Mouse (Mus musculus) kidney, embryonic 14.5 days (tissue): Measurements from ENCODE around the gene Rcbtb1. TPM values are rescaled to one million over a fixed set of nuclear protein-coding genes. Genes with fewer than 3 reads are reported as not detected.

Experiments
- ATAC-seq: fragments of 200-750 bp; cut with Nextera tagmentation; 2 replicates; pipeline ENCODE4 v1.8.0; 2017; ENCODE audit warnings: moderate number of reproducible peaks, mild to moderate bottlenecking, moderate TSS enrichment, moderate library complexity; ENCODE audit not compliant: low FRiP score, low TSS enrichment
- H3K27ac ChIP-seq: fragments of 300-500 bp; sonication (generic); 2 replicates; pipeline ENCODE4 v1.5.1; 2014; ENCODE audit warnings: low read depth, mild to moderate bottlenecking, low read length, moderate library complexity, mixed read lengths
- H3K27me3 ChIP-seq: fragments of 300-500 bp; sonication (generic); 2 replicates; pipeline ENCODE4 v1.6.1; 2014; ENCODE audit warnings: mild to moderate bottlenecking, low read length; ENCODE audit not compliant: control insufficient read depth, insufficient read depth
- H3K36me3 ChIP-seq: fragments of 300-500 bp; sonication (generic); 2 replicates; pipeline ENCODE4 v1.6.1; 2014; ENCODE audit warnings: low read length, mixed read lengths; ENCODE audit not compliant: control insufficient read depth, insufficient read depth
- H3K4me1 ChIP-seq: fragments of 300-500 bp; sonication (generic); 2 replicates; pipeline ENCODE4 v1.6.1; 2014; ENCODE audit warnings: low read length, mixed read lengths; ENCODE audit not compliant: control insufficient read depth, insufficient read depth
- H3K4me2 ChIP-seq: fragments of 300-500 bp; sonication (generic); replicated peaks from 2 replicates; pipeline ENCODE4 v1.6.1; 2014; ENCODE audit warnings: low read depth, mild to moderate bottlenecking, low read length
- H3K4me3 ChIP-seq: fragments of 300-500 bp; sonication (generic); 2 replicates; pipeline ENCODE4 v1.5.1; 2014; ENCODE audit warnings: mild to moderate bottlenecking, low read length
- H3K9ac ChIP-seq: fragments of 300-500 bp; sonication (generic); 2 replicates; pipeline ENCODE4 v1.6.1; 2014; ENCODE audit warnings: low read depth, mild to moderate bottlenecking, low read length, moderate library complexity
- H3K9me3 ChIP-seq: fragments of 300-500 bp; sonication (generic); 2 replicates; pipeline ENCODE4 v1.6.1; 2016; ENCODE audit warnings: low read length; ENCODE audit not compliant: control insufficient read depth
- WGBS: fragments of 180-500 bp; shearing (Covaris S2); extraction: QIAGEN DNeasy Blood & Tissue Kit; methylation state at CpG from one replicate; pipeline ENCODE4 v1.1.7; 2014; 5-methylcytosine and 5-hydroxymethylcytosine counted together
- polyA plus RNA-seq: library from polyadenylated mRNA; unstranded; fragments of >200 nt; fragmentation: Nextera tagmentation; extraction: Ambion mirVana; gene quantifications from 2 replicates; pipeline ENCODE4 v1.2.1, GENCODE M21; 2014

The Rcbtb1 gene
- polyA plus RNA-seq = 55.5 and 93.0 TPM in 2 replicates

DNA sequence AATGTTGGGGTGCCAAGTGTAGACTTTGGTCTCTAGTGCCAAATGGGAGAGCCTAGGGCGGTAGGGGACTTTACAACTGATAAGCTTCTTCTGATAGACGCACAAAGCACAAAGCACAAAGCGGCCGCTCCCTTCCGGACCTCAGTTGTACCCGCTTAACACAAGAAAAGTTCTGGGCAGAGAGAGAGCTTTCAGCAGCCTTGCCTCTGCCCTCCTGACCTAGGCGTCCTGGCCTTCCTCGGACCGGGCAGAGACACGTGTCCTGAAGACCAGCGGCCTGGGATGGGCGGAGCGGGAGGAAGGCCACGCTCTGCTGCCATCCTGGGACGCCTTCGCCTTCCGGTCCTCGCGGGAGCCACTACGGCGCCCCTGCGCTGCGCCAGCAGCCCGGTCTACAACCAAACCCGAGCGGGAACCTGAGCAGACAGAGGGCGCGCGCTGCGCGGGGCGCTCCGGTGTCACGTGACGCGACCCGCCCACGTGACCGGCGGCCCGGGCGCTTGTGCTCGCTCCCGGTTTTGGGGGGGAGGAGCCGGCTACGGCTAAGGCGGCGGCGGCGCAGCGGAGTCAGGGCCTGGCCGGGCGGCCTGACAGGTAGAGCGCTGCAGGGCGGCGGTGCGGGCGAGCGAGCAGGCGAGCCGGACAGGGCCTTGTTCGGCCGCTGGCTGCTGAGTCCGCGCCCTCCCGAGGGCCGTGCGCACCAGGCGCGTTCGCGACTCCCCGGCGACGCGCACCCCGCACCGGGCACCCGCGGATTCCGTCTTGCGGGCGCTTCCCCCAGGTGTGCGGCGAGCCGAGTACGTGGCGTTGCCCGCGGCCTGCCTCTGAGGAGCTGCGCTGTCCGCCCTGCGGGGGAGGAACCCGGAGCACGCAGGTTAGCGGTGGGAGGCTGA, at the start of gene Rcbtb1:
Gene Rcbtb1, plus strand, starts transcription at position 499 of the 893 bp plus-strand sequence.
- Histone ChIP-seq H3K4me3 (peak within 1 kb of the TSS; percentile 88), H3K27me3 (no peaks in the 10 kb centered on the region), H3K9me3 (peaks cover 3% of the 10 kb centered on the region; the same call in 1 of the 2 replicates), H3K4me1 (peaks cover 23% of the 10 kb centered on the region), H3K9ac (peak within 1 kb of the TSS; percentile 98), H3K4me2 (peak within 1 kb of the TSS; percentile 75), H3K27ac (peak within 1 kb of the TSS; percentile 98), H3K36me3 (no peaks in the 10 kb centered on the region)
- under 1% methylated on average over 60 of the region's 96 CpGs for WGBS
- ATAC-seq = peak; percentile 98

DNA sequence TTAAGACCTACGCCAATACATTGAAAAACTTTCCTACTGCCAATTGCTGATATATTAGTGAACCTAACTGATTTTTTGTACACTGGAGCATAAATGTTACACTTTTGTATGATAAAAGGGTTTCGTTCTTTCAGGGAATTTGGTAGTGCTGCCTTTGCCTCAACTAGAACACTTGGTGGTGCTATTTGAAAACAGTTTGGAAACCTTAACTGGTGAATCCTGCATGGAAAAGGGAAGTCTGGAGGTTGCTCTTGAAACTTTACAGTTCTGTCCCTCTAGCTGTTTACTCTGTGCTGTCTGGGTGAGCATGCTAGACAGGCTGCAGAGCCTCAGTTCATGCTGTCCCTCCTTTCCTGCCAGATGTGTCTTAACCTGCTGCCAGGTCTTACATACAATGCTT, 45.4 kb upstream of the Rcbtb1 start:
- Histone ChIP-seq H3K9ac (no peak overlapping the region), H3K27me3 (no peaks in the 10 kb centered on the region), H3K36me3 (no peaks in the 10 kb centered on the region), H3K9me3 (no peaks in the 10 kb centered on the region), H3K4me2 (no peak overlapping the region), H3K4me3 (no peak overlapping the region), H3K27ac (no peak overlapping the region), H3K4me1 (no peaks in the 10 kb centered on the region)
- no peak for ATAC-seq
- WGBS = 68% methylated on average over 2 of the region's 2 CpGs

DNA sequence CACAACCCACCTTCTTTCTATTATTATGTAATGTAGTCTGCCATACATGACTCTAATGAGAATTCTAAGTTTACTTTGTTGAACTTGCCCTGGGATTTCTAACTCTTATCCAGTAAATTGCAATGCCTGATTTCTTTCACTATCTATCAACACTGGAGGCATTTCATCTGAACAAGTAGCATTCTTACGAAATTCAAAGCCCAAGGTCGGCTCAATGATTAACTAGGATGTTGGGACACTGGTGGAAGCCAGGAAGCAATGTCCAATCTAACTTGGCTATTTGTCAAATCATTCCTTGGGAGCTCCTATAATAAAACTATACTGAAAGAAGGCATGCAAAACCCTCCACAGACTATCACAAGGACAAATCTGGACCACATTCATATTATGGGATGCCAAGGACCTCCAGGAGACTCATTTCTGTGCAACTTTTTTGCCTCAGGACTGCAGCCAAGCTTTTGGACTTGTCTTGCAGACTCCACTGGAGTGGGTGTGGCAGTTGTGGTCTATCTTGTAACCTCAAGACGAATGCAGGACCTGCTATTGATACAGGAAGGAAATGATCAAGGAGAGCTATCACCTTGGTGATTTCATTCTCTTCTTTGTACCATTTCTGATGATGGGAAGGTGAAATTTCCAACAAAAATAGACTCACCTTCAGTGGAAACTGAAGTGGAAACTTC, 43.9 kb upstream of the Rcbtb1 start:
- H3K4me1 ChIP-seq = no peaks in the 10 kb centered on the region
- H3K27ac ChIP-seq = no peak overlapping the region
- WGBS = 64% methylated on average over 3 of the region's 3 CpGs
- ATAC-seq = no peak
- no peaks in the 10 kb centered on the region for H3K36me3 ChIP-seq
- no peaks in the 10 kb centered on the region for H3K9me3 ChIP-seq
- no peaks in the 10 kb centered on the region for H3K27me3 ChIP-seq
- no peak overlapping the region for H3K4me2 ChIP-seq
- H3K9ac ChIP-seq = no peak overlapping the region
- H3K4me3 ChIP-seq = no peak overlapping the region

DNA sequence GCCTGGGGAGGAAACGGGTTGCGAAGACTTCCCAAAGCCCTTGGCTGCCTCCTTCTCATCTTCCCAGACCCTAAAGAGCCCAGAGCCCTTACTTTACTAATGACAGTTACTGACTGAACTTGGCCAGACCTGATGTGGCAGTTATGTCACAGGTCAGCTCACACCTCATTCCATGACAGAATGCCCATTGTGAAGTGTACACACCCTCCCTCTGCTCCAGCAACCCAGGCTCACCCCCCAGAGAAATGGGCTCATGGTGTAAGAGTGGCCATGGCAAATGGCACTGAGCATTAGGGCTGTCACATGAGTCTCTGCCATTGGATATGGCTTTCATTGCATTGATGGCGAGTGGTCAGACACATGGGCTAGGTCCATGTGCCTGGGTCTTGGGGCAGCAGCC, 22.4 kb upstream of the Rcbtb1 start, which contains the start of gene Gm5142:
Gene Gm5142, minus strand, starts transcription at position 101 of the 400 bp plus-strand sequence.
- Histone ChIP-seq H3K36me3 (no peaks in the 10 kb centered on the region), H3K27me3 (no peaks in the 10 kb centered on the region), H3K9me3 (no peaks in the 10 kb centered on the region), H3K27ac (no peak within 1 kb of the TSS), H3K4me3 (no peak within 1 kb of the TSS), H3K4me2 (no peak within 1 kb of the TSS), H3K4me1 (no peaks in the 10 kb centered on the region), H3K9ac (no peak within 1 kb of the TSS)
- ATAC-seq = no peak
- WGBS = 89% methylated on average over 3 of the region's 3 CpGs

DNA sequence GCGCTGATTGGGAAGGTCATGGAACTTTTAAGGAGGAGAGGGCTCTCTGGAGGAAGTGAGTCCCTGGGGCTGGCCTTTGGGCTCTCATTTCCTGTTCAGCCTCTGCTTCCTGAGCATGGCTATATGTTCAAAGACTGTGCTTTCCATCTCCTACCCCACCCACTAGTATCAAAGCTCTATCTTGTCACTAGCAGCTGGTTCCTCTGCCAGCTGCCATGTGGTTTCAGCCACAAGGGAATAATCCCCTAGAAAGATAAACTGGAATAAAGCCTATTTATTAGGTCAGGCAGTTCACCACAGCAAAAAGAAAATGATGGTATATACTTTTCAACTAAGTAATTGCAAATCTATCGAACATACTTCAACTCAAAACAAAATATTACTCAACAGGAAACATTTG, 18.3 kb upstream of the Rcbtb1 start:
- no peaks in the 10 kb centered on the region for H3K9me3 ChIP-seq
- H3K4me3 ChIP-seq = no peak overlapping the region
- no peak overlapping the region for H3K27ac ChIP-seq
- no peaks in the 10 kb centered on the region for H3K4me1 ChIP-seq
- H3K4me2 ChIP-seq = no peak overlapping the region
- H3K36me3 ChIP-seq = no peaks in the 10 kb centered on the region
- 83% methylated on average over 2 of the region's 2 CpGs for WGBS
- no peak overlapping the region for H3K9ac ChIP-seq
- no peaks in the 10 kb centered on the region for H3K27me3 ChIP-seq
- no peak for ATAC-seq

DNA sequence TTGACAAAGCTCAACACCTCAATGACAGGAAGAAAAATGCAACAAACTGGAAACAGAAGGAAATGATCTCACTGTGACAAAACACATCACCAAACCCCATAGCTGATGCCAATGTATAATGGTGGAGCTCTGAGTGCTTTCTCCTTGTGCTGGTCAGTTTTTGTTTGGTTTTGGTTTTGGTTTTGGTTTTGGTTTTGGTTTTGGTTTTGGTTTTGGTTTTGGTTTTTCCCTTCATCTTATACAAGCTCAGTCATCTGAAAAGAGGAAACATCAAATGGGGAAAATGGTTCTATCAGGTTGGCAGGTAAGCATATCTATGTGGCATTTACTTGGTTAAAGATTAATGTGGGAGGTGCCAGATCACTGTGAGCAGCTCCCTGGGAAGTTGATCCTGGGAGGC, 15.5 kb upstream of the Rcbtb1 start:
- no peaks in the 10 kb centered on the region for H3K9me3 ChIP-seq
- H3K27ac ChIP-seq = no peak overlapping the region
- H3K4me3 ChIP-seq = no peak overlapping the region
- no peak for ATAC-seq
- H3K36me3 ChIP-seq = no peaks in the 10 kb centered on the region
- H3K9ac ChIP-seq = no peak overlapping the region
- H3K27me3 ChIP-seq = no peaks in the 10 kb centered on the region
- no peak overlapping the region for H3K4me2 ChIP-seq
- no peaks in the 10 kb centered on the region for H3K4me1 ChIP-seq

DNA sequence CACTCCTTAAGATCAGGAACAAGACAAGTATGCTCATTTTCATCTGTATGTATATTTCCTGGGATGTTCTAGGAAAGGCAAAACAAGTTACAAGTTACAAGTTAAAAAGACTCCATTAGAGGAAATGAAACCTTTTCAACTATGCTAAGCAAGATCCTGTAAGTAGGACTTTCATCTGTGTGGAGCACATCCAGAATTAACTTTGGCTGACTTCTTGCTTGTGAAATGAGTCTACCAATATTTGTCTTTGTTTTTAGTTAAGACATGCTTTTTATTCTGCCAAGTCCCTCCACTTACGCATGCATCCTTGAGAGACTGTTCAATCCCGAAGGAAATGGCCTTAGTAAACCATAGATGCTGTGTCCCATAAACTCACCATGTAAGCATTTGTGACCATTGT, 14.9 kb upstream of the Rcbtb1 start:
- H3K36me3 ChIP-seq = no peaks in the 10 kb centered on the region
- no peak overlapping the region for H3K4me2 ChIP-seq
- no peak overlapping the region for H3K27ac ChIP-seq
- no peak overlapping the region for H3K4me3 ChIP-seq
- WGBS = 88% methylated on average over 2 of the region's 2 CpGs
- H3K27me3 ChIP-seq = no peaks in the 10 kb centered on the region
- no peak overlapping the region for H3K9ac ChIP-seq
- no peaks in the 10 kb centered on the region for H3K9me3 ChIP-seq
- ATAC-seq = no peak
- no peaks in the 10 kb centered on the region for H3K4me1 ChIP-seq

DNA sequence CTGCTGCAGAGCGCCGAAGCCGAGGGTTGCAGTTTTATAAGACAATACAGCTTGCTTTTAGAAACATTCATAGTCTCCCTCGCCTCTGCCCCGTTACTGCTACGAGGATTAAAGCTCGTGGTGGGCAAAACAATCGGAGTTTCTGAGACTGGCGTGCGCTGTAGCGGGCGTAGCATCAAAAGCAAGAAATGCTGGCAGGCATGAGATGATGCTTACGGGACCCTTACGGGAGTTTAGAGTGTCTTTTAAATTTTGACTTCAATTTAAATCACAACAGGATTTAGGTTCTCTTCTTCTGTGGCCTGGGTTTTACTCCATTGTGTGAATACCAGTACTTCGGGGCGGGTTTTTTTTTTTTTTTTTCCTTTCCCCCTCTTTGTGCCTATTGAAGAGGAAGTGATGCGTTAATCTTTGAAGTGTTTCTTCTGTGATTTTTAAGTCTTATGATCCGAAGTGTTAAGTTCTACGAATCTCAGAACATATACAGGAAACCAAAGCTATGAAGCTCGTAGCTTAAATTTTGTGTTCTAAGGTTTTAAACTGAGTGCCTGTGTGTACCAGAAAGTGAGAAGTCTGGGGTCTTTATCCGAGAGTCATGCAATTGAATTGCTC, 701 bp downstream of the Rcbtb1 start:
- WGBS = under 1% methylated on average over 21 of the region's 21 CpGs

More for the DNA sequence above, 701 bp downstream of the Rcbtb1 start:
- Histone ChIP-seq H3K9ac (peak overlapping the region; percentile 98), H3K4me1 (peaks cover 27% of the 10 kb centered on the region), H3K27ac (peak overlapping the region; percentile 98), H3K27me3 (no peaks in the 10 kb centered on the region), H3K4me2 (peak overlapping the region; percentile 75), H3K36me3 (no peaks in the 10 kb centered on the region), H3K9me3 (peaks cover under 1% of the 10 kb centered on the region; the same call in 1 of the 2 replicates), H3K4me3 (peak overlapping the region; percentile 88)
- no peak for ATAC-seq
